Mouse (Mus musculus): ENCODE results near the gene C2cd4a. TPM values are rescaled to one million over a fixed set of nuclear protein-coding genes. Genes with fewer than 3 reads are reported as not detected.

C2cd4a gene
- polyA plus RNA-seq, 1 experiment from 2014 or later, result 0.09 TPM

GRCm38 (mm10) chr9:67845012-67845411 is 12.9 kb upstream of the C2cd4a start:
- no peaks in the 10 kb centered on the region for H3K36me3 ChIP-seq (ENCODE audit: control insufficient read depth, insufficient read depth)
- ATAC-seq (ENCODE audit: low read depth), result no peak
- peak overlapping the region; percentile 12; the same call in 1 of the 2 replicates for H3K4me2 ChIP-seq (ENCODE audit: low read depth, low read length)
- H3K27ac ChIP-seq (ENCODE audit: low read length), result no peak overlapping the region; the same call in 1 of the 2 replicates
- no peak overlapping the region for H3K9ac ChIP-seq (ENCODE audit: low read depth, low read length)
- no peaks in the 10 kb centered on the region for H3K27me3 ChIP-seq (ENCODE audit: control insufficient read depth, insufficient read depth, low read depth, low read length)
- WGBS (ENCODE audit: insufficient replicate concordance), result 42% methylated on average over 4 of the region's 4 CpGs
- H3K9me3 ChIP-seq (replicated peaks; ENCODE audit: control insufficient read depth, low read length), result no peaks in the 10 kb centered on the region
- H3K4me1 ChIP-seq (ENCODE audit: control insufficient read depth, low read depth, low read length), result peaks cover 45% of the 10 kb centered on the region
- no peak overlapping the region for H3K4me3 ChIP-seq (ENCODE audit: low read depth, low read length)

GRCm38 (mm10) chr9:67842797-67843196 is 10.7 kb upstream of the C2cd4a start:
- Histone ChIP-seq H3K9ac (ENCODE audit: low read depth, low read length) (no peak overlapping the region), H3K36me3 (ENCODE audit: control insufficient read depth, insufficient read depth) (no peaks in the 10 kb centered on the region), H3K27me3 (ENCODE audit: control insufficient read depth, insufficient read depth, low read depth, low read length) (no peaks in the 10 kb centered on the region), H3K27ac (ENCODE audit: low read length) (peak overlapping the region; percentile 38), H3K9me3 (replicated peaks; ENCODE audit: control insufficient read depth, low read length) (no peaks in the 10 kb centered on the region), H3K4me1 (ENCODE audit: control insufficient read depth, low read depth, low read length) (peaks cover 46% of the 10 kb centered on the region), H3K4me2 (ENCODE audit: low read depth, low read length) (peak overlapping the region; percentile 32), H3K4me3 (ENCODE audit: low read depth, low read length) (no peak overlapping the region)
- 14% methylated on average over 5 of the region's 5 CpGs for WGBS (ENCODE audit: insufficient replicate concordance)
- ATAC-seq (ENCODE audit: low read depth), result no peak

GRCm38 (mm10) chr9:67839981-67840859 is 8.1 kb upstream of the C2cd4a start, which contains the start of gene Vps13c:
Gene Vps13c, plus strand, starts transcription at chr9:67840396.
- Histone ChIP-seq H3K4me1 (ENCODE audit: control insufficient read depth, low read depth, low read length) (peaks cover 35% of the 10 kb centered on the region), H3K9ac (ENCODE audit: low read depth, low read length) (peak within 1 kb of the TSS; percentile 87), H3K9me3 (replicated peaks; ENCODE audit: control insufficient read depth, low read length) (no peaks in the 10 kb centered on the region), H3K4me2 (ENCODE audit: low read depth, low read length) (peak within 1 kb of the TSS; percentile 85), H3K36me3 (ENCODE audit: control insufficient read depth, insufficient read depth) (no peaks in the 10 kb centered on the region), H3K27me3 (ENCODE audit: control insufficient read depth, insufficient read depth, low read depth, low read length) (no peaks in the 10 kb centered on the region), H3K27ac (ENCODE audit: low read length) (peak within 1 kb of the TSS; percentile 63), H3K4me3 (ENCODE audit: low read depth, low read length) (peak within 1 kb of the TSS; percentile 89)
- under 1% methylated on average over 38 of the region's 53 CpGs for WGBS (ENCODE audit: insufficient replicate concordance)
- peak; percentile 97 for ATAC-seq (ENCODE audit: low read depth)

- Histone ChIP-seq H3K4me2 (ENCODE audit: low read depth, low read length) (no peak overlapping the region), H3K27ac (ENCODE audit: low read length) (no peak overlapping the region), H3K4me1 (ENCODE audit: control insufficient read depth, low read depth, low read length) (peaks cover 21% of the 10 kb centered on the region), H3K36me3 (ENCODE audit: control insufficient read depth, insufficient read depth) (no peaks in the 10 kb centered on the region), H3K9ac (ENCODE audit: low read depth, low read length) (no peak overlapping the region), H3K4me3 (ENCODE audit: low read depth, low read length) (no peak overlapping the region), H3K27me3 (ENCODE audit: control insufficient read depth, insufficient read depth, low read depth, low read length) (peaks cover 8% of the 10 kb centered on the region), H3K9me3 (replicated peaks; ENCODE audit: control insufficient read depth, low read length) (no peaks in the 10 kb centered on the region)
- WGBS (ENCODE audit: insufficient replicate concordance), result 64% methylated on average over 2 of the region's 2 CpGs
- no peak for ATAC-seq (ENCODE audit: low read depth)
Measured at GRCm38 (mm10) chr9:67837311-67837710, 5.2 kb upstream of the C2cd4a start.

GRCm38 (mm10) chr9:67834535-67834934 is 2.4 kb upstream of the C2cd4a start:
- Histone ChIP-seq H3K27ac (ENCODE audit: low read length) (no peak overlapping the region), H3K4me3 (ENCODE audit: low read depth, low read length) (no peak overlapping the region), H3K27me3 (ENCODE audit: control insufficient read depth, insufficient read depth, low read depth, low read length) (peaks cover 36% of the 10 kb centered on the region), H3K4me2 (ENCODE audit: low read depth, low read length) (no peak overlapping the region), H3K36me3 (ENCODE audit: control insufficient read depth, insufficient read depth) (no peaks in the 10 kb centered on the region), H3K4me1 (ENCODE audit: control insufficient read depth, low read depth, low read length) (peaks cover 14% of the 10 kb centered on the region), H3K9me3 (replicated peaks; ENCODE audit: control insufficient read depth, low read length) (no peaks in the 10 kb centered on the region), H3K9ac (ENCODE audit: low read depth, low read length) (no peak overlapping the region)
- WGBS (ENCODE audit: insufficient replicate concordance), result 73% methylated on average over 5 of the region's 5 CpGs
- no peak for ATAC-seq (ENCODE audit: low read depth)

GRCm38 (mm10) chr9:67831359-67832045 is 628 bp downstream of the C2cd4a start:
- H3K4me3 ChIP-seq (ENCODE audit: low read depth, low read length), result peak overlapping the region; percentile 63
- no peak overlapping the region for H3K27ac ChIP-seq (ENCODE audit: low read length)
- H3K9ac ChIP-seq (ENCODE audit: low read depth, low read length), result peak overlapping the region; percentile 31; the same call in 1 of the 2 replicates
- peaks cover 41% of the 10 kb centered on the region for H3K27me3 ChIP-seq (ENCODE audit: control insufficient read depth, insufficient read depth, low read depth, low read length)
- no peaks in the 10 kb centered on the region for H3K9me3 ChIP-seq (replicated peaks; ENCODE audit: control insufficient read depth, low read length)
- no peaks in the 10 kb centered on the region for H3K36me3 ChIP-seq (ENCODE audit: control insufficient read depth, insufficient read depth)
- WGBS (ENCODE audit: insufficient replicate concordance), result under 1% methylated on average over 53 of the region's 57 CpGs
- ATAC-seq (ENCODE audit: low read depth), result peak; percentile 23; the same call in 1 of the 2 replicates
- peaks cover 5% of the 10 kb centered on the region for H3K4me1 ChIP-seq (ENCODE audit: control insufficient read depth, low read depth, low read length)
- peak overlapping the region; percentile 87 for H3K4me2 ChIP-seq (ENCODE audit: low read depth, low read length)

- 2% methylated on average over 77 of the region's 84 CpGs for WGBS (ENCODE audit: insufficient replicate concordance)
- H3K9ac ChIP-seq (ENCODE audit: low read depth, low read length), result peak overlapping the region; percentile 31; the same call in 1 of the 2 replicates
- no peaks in the 10 kb centered on the region for H3K9me3 ChIP-seq (replicated peaks; ENCODE audit: control insufficient read depth, low read length)
- H3K27ac ChIP-seq (ENCODE audit: low read length), result no peak overlapping the region
- ATAC-seq (ENCODE audit: low read depth), result peak; percentile 74
- peaks cover 5% of the 10 kb centered on the region for H3K4me1 ChIP-seq (ENCODE audit: control insufficient read depth, low read depth, low read length)
- peak overlapping the region; percentile 87 for H3K4me2 ChIP-seq (ENCODE audit: low read depth, low read length)
- peaks cover 41% of the 10 kb centered on the region for H3K27me3 ChIP-seq (ENCODE audit: control insufficient read depth, insufficient read depth, low read depth, low read length)
- no peaks in the 10 kb centered on the region for H3K36me3 ChIP-seq (ENCODE audit: control insufficient read depth, insufficient read depth)
- peak overlapping the region; percentile 63 for H3K4me3 ChIP-seq (ENCODE audit: low read depth, low read length)
Measured at GRCm38 (mm10) chr9:67830411-67831358, 1.4 kb downstream of the C2cd4a start.

GRCm38 (mm10) chr9:67828182-67828581 is 3.9 kb downstream of the C2cd4a start:
- H3K27ac ChIP-seq (ENCODE audit: low read length), result no peak overlapping the region
- H3K4me1 ChIP-seq (ENCODE audit: control insufficient read depth, low read depth, low read length), result peaks cover 5% of the 10 kb centered on the region
- no peaks in the 10 kb centered on the region for H3K9me3 ChIP-seq (replicated peaks; ENCODE audit: control insufficient read depth, low read length)
- no peaks in the 10 kb centered on the region for H3K36me3 ChIP-seq (ENCODE audit: control insufficient read depth, insufficient read depth)
- 12% methylated on average over 3 of the region's 3 CpGs for WGBS (ENCODE audit: insufficient replicate concordance)
- no peak for ATAC-seq (ENCODE audit: low read depth)
- H3K4me3 ChIP-seq (ENCODE audit: low read depth, low read length), result no peak overlapping the region
- no peak overlapping the region for H3K4me2 ChIP-seq (ENCODE audit: low read depth, low read length)
- no peak overlapping the region for H3K9ac ChIP-seq (ENCODE audit: low read depth, low read length)
- peaks cover 41% of the 10 kb centered on the region for H3K27me3 ChIP-seq (ENCODE audit: control insufficient read depth, insufficient read depth, low read depth, low read length)
